Mouse (Mus musculus) MEL (cell line): Measurements from ENCODE around the gene Slc29a3. TPM values are rescaled to one million over a fixed set of nuclear protein-coding genes. Genes with fewer than 3 reads are reported as not detected.

Experiments
- DNase-seq: peaks from one replicate; pipeline ENCODE4 v3.0.0; 2011; ENCODE audit warnings: low read depth, low spot score
- H3K27ac ChIP-seq: 2 replicates; pipeline ENCODE4 v1.5.1; 2012; ENCODE audit warnings: low read depth, mild to moderate bottlenecking, control low read depth, low read length, moderate library complexity; ENCODE audit not compliant: control insufficient read depth
- H3K27me3 ChIP-seq, 2 experiments: fragments of 150-350 bp in 1 of 2; sonication (generic) in 1 of 2; 2 replicates each; pipeline ENCODE4 v1.6.1; 2012; ENCODE audit warnings: low read length in 2 of 2, mild to moderate bottlenecking in 2 of 2, improper control_type of control experiment in 1 of 2, moderate library complexity in 1 of 2; ENCODE audit not compliant: insufficient read depth in 2 of 2, control insufficient read depth in 1 of 2
- H3K36me3 ChIP-seq, 2 experiments: 2 replicates each; pipeline ENCODE4 v1.6.1; 2012 to 2014; ENCODE audit warnings: low read length in 2 of 2, improper control_type of control experiment in 1 of 2, inconsistent platforms in 1 of 2, mild to moderate bottlenecking in 1 of 2; ENCODE audit not compliant: insufficient read depth in 2 of 2, control insufficient read depth in 1 of 2
- H3K4me1 ChIP-seq, 2 experiments: fragments of 150-350 bp in 1 of 2; sonication (generic) in 1 of 2; 2 replicates each; pipeline ENCODE4 v1.6.1; 2012; ENCODE audit warnings: low read length in 2 of 2, improper control_type of control experiment in 1 of 2, mild to moderate bottlenecking in 1 of 2; ENCODE audit not compliant: insufficient read depth in 2 of 2, control insufficient read depth in 1 of 2
- H3K4me3 ChIP-seq, 2 experiments: fragments of 150-350 bp in 1 of 2; sonication (generic) in 1 of 2; 2 replicates each; pipeline ENCODE4 v1.5.1; 2012; ENCODE audit warnings: low read depth in 2 of 2, low read length in 2 of 2, mild to moderate bottlenecking in 2 of 2, moderate library complexity in 2 of 2, control low read depth in 1 of 2, improper control_type of control experiment in 1 of 2; ENCODE audit not compliant: control insufficient read depth in 1 of 2, insufficient read depth in 1 of 2
- H3K79me2 ChIP-seq: 2 replicates; pipeline ENCODE4 v1.6.1; 2012; ENCODE audit warnings: mild to moderate bottlenecking, low read length, moderate library complexity; ENCODE audit not compliant: control insufficient read depth, poor library complexity, insufficient read depth
- H3K9ac ChIP-seq: 2 replicates; pipeline ENCODE4 v1.6.1; 2012; ENCODE audit warnings: low read depth, mild to moderate bottlenecking, control low read depth, low read length, moderate library complexity; ENCODE audit not compliant: control insufficient read depth, poor library complexity, severe bottlenecking
- H3K9me3 ChIP-seq: fragments of 150-350 bp; sonication (generic); replicated peaks from 2 replicates; pipeline ENCODE4 v1.6.1; 2012; ENCODE audit warnings: mild to moderate bottlenecking, low read length, improper control_type of control experiment, moderate library complexity; ENCODE audit not compliant: insufficient read depth
- CHD2 ChIP-seq: IDR thresholded peaks from 2 replicates; pipeline ENCODE4 v1.6.1; 2011; ENCODE audit warnings: low read length, improper control_type of control experiment
- CTCF ChIP-seq, 3 experiments: IDR thresholded peaks in 2 of 3; conservative IDR thresholded peaks in 1 of 3; 2 replicates each; pipeline ENCODE4 v1.5.1; 2011 to 2012; ENCODE audit warnings: low read length in 3 of 3, low read depth in 2 of 3, mild to moderate bottlenecking in 2 of 3, improper control_type of control experiment in 1 of 3, inconsistent platforms in 1 of 3, mixed read lengths in 1 of 3, moderate library complexity in 1 of 3; ENCODE audit not compliant: control insufficient read depth in 1 of 3, insufficient read depth in 1 of 3, poor library complexity in 1 of 3, severe bottlenecking in 1 of 3
- E2F4 ChIP-seq: IDR thresholded peaks from 2 replicates; pipeline ENCODE4 v1.6.1; 2011; ENCODE audit warnings: low read depth, low read length, improper control_type of control experiment, borderline replicate concordance
- ELF1 ChIP-seq: IDR thresholded peaks from 2 replicates; pipeline ENCODE4 v1.6.1; 2014; ENCODE audit warnings: low read depth, mild to moderate bottlenecking, inconsistent platforms, low read length, improper control_type of control experiment, moderate library complexity
- EP300 ChIP-seq, 2 experiments: IDR thresholded peaks; 2 replicates each; pipeline ENCODE4 v1.6.1; 2011; ENCODE audit warnings: improper control_type of control experiment in 2 of 2, low read length in 2 of 2, low read depth in 1 of 2, mild to moderate bottlenecking in 1 of 2
- GABPA ChIP-seq: IDR thresholded peaks from 2 replicates; pipeline ENCODE4 v1.6.1; 2012; ENCODE audit warnings: low read depth, mild to moderate bottlenecking, inconsistent platforms, low read length, improper control_type of control experiment, moderate library complexity
- KAT2A ChIP-seq: conservative IDR thresholded peaks from 2 replicates; pipeline ENCODE4 v1.6.1; 2012; ENCODE audit warnings: low read depth, low read length, improper control_type of control experiment, inconsistent platforms
- MAFK ChIP-seq: IDR thresholded peaks from 2 replicates; pipeline ENCODE4 v1.6.1; 2011; ENCODE audit warnings: low read depth, mild to moderate bottlenecking, low read length, improper control_type of control experiment, borderline replicate concordance
- MAZ ChIP-seq: IDR thresholded peaks from 2 replicates; pipeline ENCODE4 v1.6.1; 2012; ENCODE audit warnings: low read depth, mild to moderate bottlenecking, inconsistent platforms, low read length, improper control_type of control experiment
- MEF2A ChIP-seq: IDR thresholded peaks from 2 replicates; pipeline ENCODE4 v1.6.1; 2014; ENCODE audit warnings: low read depth, mild to moderate bottlenecking, inconsistent platforms, low read length, improper control_type of control experiment; ENCODE audit not compliant: poor library complexity, insufficient replicate concordance, severe bottlenecking; ENCODE audit errors: extremely low read depth
- MYB ChIP-seq: IDR thresholded peaks from 2 replicates; pipeline ENCODE4 v1.6.1; 2011; ENCODE audit warnings: mild to moderate bottlenecking, low read depth, low read length, improper control_type of control experiment
- MYC ChIP-seq: IDR thresholded peaks from 2 replicates; pipeline ENCODE4 v1.6.1; 2011; ENCODE audit warnings: low read depth, mild to moderate bottlenecking, low read length, improper control_type of control experiment, moderate library complexity
- POLR2AphosphoS5 ChIP-seq: IDR thresholded peaks from 2 replicates; pipeline ENCODE4 v1.6.1; 2012; ENCODE audit warnings: low read depth, borderline replicate concordance, mild to moderate bottlenecking, inconsistent platforms, low read length, moderate library complexity, mixed read lengths
- SMC3 ChIP-seq: IDR thresholded peaks from 2 replicates; pipeline ENCODE4 v1.6.1; 2011; ENCODE audit warnings: low read depth, low read length, improper control_type of control experiment
- TAL1 ChIP-seq: IDR thresholded peaks from 2 replicates; pipeline ENCODE4 v1.6.1; 2012; ENCODE audit warnings: mild to moderate bottlenecking, inconsistent platforms, low read length, moderate library complexity, mixed read lengths
- TBP ChIP-seq: IDR thresholded peaks from 2 replicates; pipeline ENCODE4 v1.8.0; 2011; ENCODE audit warnings: low read depth, low read length, improper control_type of control experiment
- ZKSCAN1 ChIP-seq: IDR thresholded peaks from 2 replicates; pipeline ENCODE4 v1.6.1; 2012; ENCODE audit warnings: low read depth, mild to moderate bottlenecking, inconsistent platforms, low read length, improper control_type of control experiment, moderate library complexity
- ZNF384 ChIP-seq: IDR thresholded peaks from 2 replicates; pipeline ENCODE4 v1.6.1; 2012; ENCODE audit warnings: low read depth, mild to moderate bottlenecking, inconsistent platforms, low read length, improper control_type of control experiment
- polyA plus RNA-seq, 2 experiments: library from polyadenylated mRNA; stranded (reverse) in 1 of 2; unstranded in 1 of 2; fragments of >175 nt in 1 of 2; fragments of >200 nt in 1 of 2; gene quantifications; 2 replicates each; pipeline versions ENCODE4 v1.2.1 to v1.2.4; 2012; ENCODE audit warnings: low replicate concordance in 2 of 2, low read depth in 1 of 2; ENCODE audit not compliant: insufficient read length in 2 of 2, insufficient read depth in 1 of 2, missing spikeins in 1 of 2
- total RNA-seq: library from RNA; depleted of rRNA; stranded (reverse); fragments of 300-350 nt; gene quantifications from 2 replicates; pipeline ENCODE4 v1.2.3, GENCODE M21; 2012

Slc29a3 gene
- total and polyA plus RNA-seq, 3 experiments: 2.4 to 46.0 (median 7.7) TPM

- H3K36me3 ChIP-seq: no peaks in the 10 kb centered on the region
- H3K9me3 ChIP-seq: no peaks in the 10 kb centered on the region
- no peak overlapping the region for H3K9ac ChIP-seq
- DNase-seq: no peak
- no peak overlapping the region for H3K4me3 ChIP-seq
- TF ChIP-seq SMC3 (no peak), ZNF384 (no peak), MEF2A (no peak), ZKSCAN1 (no peak), MAFK (no peak), MYC (no peak), MYB (no peak), GABPA (no peak), ELF1 (no peak), TBP (no peak), POLR2AphosphoS5 (no peak), E2F4 (no peak), MAZ (no peak), CHD2 (no peak), TAL1 (no peak)
- TF ChIP-seq, all 39 proteins: peak for 0
- no peaks in the 10 kb centered on the region for H3K27me3 ChIP-seq
- H3K79me2 ChIP-seq: no peaks in the 10 kb centered on the region
- no peak overlapping the region for H3K27ac ChIP-seq
- no peaks in the 10 kb centered on the region for H3K4me1 ChIP-seq
Measured at GRCm38 (mm10) chr10:60801898-60802412, 49.4 kb upstream of the Slc29a3 start.

GRCm38 (mm10) chr10:60801168-60801897 is 48.7 kb upstream of the Slc29a3 start:
- no peaks in the 10 kb centered on the region for H3K9me3 ChIP-seq
- TF ChIP-seq CTCF (IDR thresholded peaks at IDR 0.05 in 2 of 3, conservative IDR thresholded peaks at IDR 0.05 in 1 of 3; ENCODE audit: control insufficient read depth in 1 of 3, insufficient read depth in 1 of 3, low read depth in 2 of 3, low read length in 3 of 3, poor library complexity in 1 of 3, severe bottlenecking in 1 of 3): no peak
- no peak for TF ChIP-seq TAL1
- no peak for TF ChIP-seq EP300 (IDR thresholded peaks at IDR 0.05; ENCODE audit: low read depth in 1 of 2, low read length in 2 of 2)
- TF ChIP-seq KAT2A: no peak

More at GRCm38 (mm10) chr10:60801168-60801897, 48.7 kb upstream of the Slc29a3 start:
- no peak for DNase-seq
- no peak overlapping the region for H3K4me3 ChIP-seq
- H3K27ac ChIP-seq: no peak overlapping the region
- H3K27me3 ChIP-seq: no peaks in the 10 kb centered on the region
- H3K79me2 ChIP-seq: no peaks in the 10 kb centered on the region
- H3K4me1 ChIP-seq: no peaks in the 10 kb centered on the region
- H3K9ac ChIP-seq: no peak overlapping the region
- H3K36me3 ChIP-seq: no peaks in the 10 kb centered on the region
